Mouse (Mus musculus) limb, embryonic 14.5 days (tissue): Measurements from ENCODE around the gene Cyp4a10. TPM values are rescaled to one million over a fixed set of nuclear protein-coding genes. Genes with fewer than 3 reads are reported as not detected.
"Not testable (repeated sequence)": the region's sequence is repeated elsewhere in the genome, so short reads cannot be mapped to it uniquely, and the experiment has no call there.

Experiments used
- ATAC-seq: fragments of 200-750 bp; cut with Nextera tagmentation; 2 replicates; pipeline ENCODE4 v1.8.0; 2017; ENCODE audit warnings: low read depth, moderate number of reproducible peaks, moderate TSS enrichment; ENCODE audit not compliant: low FRiP score
- DNase-seq: peaks from one replicate; pipeline ENCODE4 v3.0.0-alpha.2; 2015; ENCODE audit warnings: low spot score
- H3K27ac ChIP-seq: fragments of 300-500 bp; sonication (generic); replicated peaks from 2 replicates; pipeline ENCODE4 v1.5.1; 2014; ENCODE audit warnings: low read depth, mild to moderate bottlenecking, low read length, moderate library complexity, mixed read lengths
- H3K27me3 ChIP-seq: fragments of 300-500 bp; sonication (generic); 2 replicates; pipeline ENCODE4 v1.6.1; 2014; ENCODE audit warnings: low read length, mixed read lengths; ENCODE audit not compliant: control insufficient read depth, insufficient read depth
- H3K36me3 ChIP-seq: fragments of 300-500 bp; sonication (generic); 2 replicates; pipeline ENCODE4 v1.6.1; 2014; ENCODE audit warnings: mild to moderate bottlenecking, low read length, moderate library complexity, mixed read lengths; ENCODE audit not compliant: control insufficient read depth, insufficient read depth
- H3K4me1 ChIP-seq: fragments of 300-500 bp; sonication (generic); 2 replicates; pipeline ENCODE4 v1.6.1; 2014; ENCODE audit warnings: antibody characterized with exemption, low read length, mixed read lengths; ENCODE audit not compliant: control insufficient read depth, insufficient read depth
- H3K4me2 ChIP-seq: fragments of 300-500 bp; sonication (generic); replicated peaks from 2 replicates; pipeline ENCODE4 v1.6.1; 2014; ENCODE audit warnings: low read depth, mild to moderate bottlenecking, low read length, moderate library complexity; ENCODE audit not compliant: severe bottlenecking
- H3K4me3 ChIP-seq: fragments of 300-500 bp; sonication (generic); replicated peaks from 2 replicates; pipeline ENCODE4 v1.5.1; 2014; ENCODE audit warnings: low read length
- H3K9ac ChIP-seq: fragments of 300-500 bp; sonication (generic); 2 replicates; pipeline ENCODE4 v1.6.1; 2014; ENCODE audit warnings: mild to moderate bottlenecking, low read depth, low read length, moderate library complexity; ENCODE audit not compliant: severe bottlenecking
- H3K9me3 ChIP-seq: fragments of 300-500 bp; sonication (generic); 2 replicates; pipeline ENCODE4 v1.6.1; 2016; ENCODE audit warnings: low read length; ENCODE audit not compliant: control insufficient read depth
- POLR2A ChIP-seq: fragments of 200-500 bp; IDR thresholded peaks from 2 replicates; pipeline ENCODE4 v1.8.0; 2012; ENCODE audit warnings: inconsistent platforms, mild to moderate bottlenecking, moderate library complexity, borderline replicate concordance; ENCODE audit not compliant: insufficient read depth, insufficient read length; ENCODE audit errors: extremely low read depth
- WGBS: fragments of 180-500 bp; shearing (Covaris S2); extraction: QIAGEN DNeasy Blood & Tissue Kit; methylation state at CpG from one replicate; pipeline ENCODE4 v1.1.7; 2014; 5-methylcytosine and 5-hydroxymethylcytosine counted together
- polyA plus RNA-seq, 2 experiments: library from polyadenylated mRNA; depleted of rRNA in 1 of 2; stranded (reverse) in 1 of 2; unstranded in 1 of 2; fragments of >200 nt; fragmentation: Nextera tagmentation in 1 of 2; extraction: Ambion mirVana in 1 of 2; gene quantifications; 2 replicates each; pipeline versions ENCODE4 v1.2.1 to v1.2.3; 2012 to 2014

The Cyp4a10 gene
- polyA plus RNA-seq (2012; rRNA removed) (not detected in 2 replicates), polyA plus RNA-seq (2014; fragmentation: Nextera tagmentation; extraction: Ambion mirVana) (not detected in 2 replicates)

GRCm38 (mm10) chr4:115518000-115518399 is at the start of gene Cyp4a10:
Cyp4a10 (plus strand) TSS chr4:115518264.
- H3K4me3 ChIP-seq: not testable (repeated sequence)

GRCm38 (mm10) chr4:115473585-115473984 is 44.5 kb upstream of the Cyp4a10 start:
- H3K36me3 ChIP-seq, DNase-seq, ATAC-seq, H3K9ac ChIP-seq, H3K27me3 ChIP-seq, H3K4me3 ChIP-seq, H3K9me3 ChIP-seq, H3K27ac ChIP-seq, H3K4me2 ChIP-seq, H3K4me1 ChIP-seq: not testable (repeated sequence)
- 72% methylated on average over 3 of the region's 3 CpGs for WGBS

More at GRCm38 (mm10) chr4:115518000-115518399, at the start of gene Cyp4a10:
- H3K9ac ChIP-seq, H3K4me1 ChIP-seq, ATAC-seq, H3K27me3 ChIP-seq, H3K9me3 ChIP-seq, H3K36me3 ChIP-seq, H3K27ac ChIP-seq, DNase-seq, H3K4me2 ChIP-seq: not testable (repeated sequence)
- 82% methylated on average over 5 of the region's 5 CpGs for WGBS

GRCm38 (mm10) chr4:115476051-115476450 is 42.0 kb upstream of the Cyp4a10 start:
- H3K4me1 ChIP-seq, H3K9ac ChIP-seq, ATAC-seq, H3K9me3 ChIP-seq, H3K4me3 ChIP-seq, H3K27ac ChIP-seq, H3K27me3 ChIP-seq, H3K4me2 ChIP-seq, H3K36me3 ChIP-seq, DNase-seq: not testable (repeated sequence)

- H3K9ac ChIP-seq: no peak overlapping the region
- no peak overlapping the region for H3K4me2 ChIP-seq
- no peak for TF ChIP-seq POLR2A
- no peak overlapping the region for H3K4me3 ChIP-seq
- no peaks in the 10 kb centered on the region for H3K9me3 ChIP-seq
- WGBS: 72% methylated on average over 6 of the region's 6 CpGs
- ATAC-seq: no peak
- no peaks in the 10 kb centered on the region for H3K4me1 ChIP-seq
- no peaks in the 10 kb centered on the region for H3K27me3 ChIP-seq
- H3K36me3 ChIP-seq: no peaks in the 10 kb centered on the region
- H3K27ac ChIP-seq: no peak overlapping the region
- no peak for DNase-seq
Observed at GRCm38 (mm10) chr4:115481006-115481652, 36.9 kb upstream of the Cyp4a10 start.

- ATAC-seq: no peak
- H3K9me3 ChIP-seq: no peaks in the 10 kb centered on the region
- H3K27ac ChIP-seq: no peak within 1 kb of the TSS
- TF ChIP-seq POLR2A: no peak
- H3K4me1 ChIP-seq: no peaks in the 10 kb centered on the region
- no peak within 1 kb of the TSS for H3K4me2 ChIP-seq
- no peak for DNase-seq
- H3K9ac ChIP-seq: no peak within 1 kb of the TSS
- H3K27me3 ChIP-seq: no peaks in the 10 kb centered on the region
- WGBS: 79% methylated on average over 1 of the region's 1 CpGs
- H3K4me3 ChIP-seq: no peak within 1 kb of the TSS
- no peaks in the 10 kb centered on the region for H3K36me3 ChIP-seq
Observed at GRCm38 (mm10) chr4:115496001-115496400, 22.1 kb upstream of the Cyp4a10 start, which contains the start of gene Cyp4a14. Cyp4a14 (minus strand) TSS chr4:115496142.

GRCm38 (mm10) chr4:115497466-115497865 is 20.6 kb upstream of the Cyp4a10 start:
- no peaks in the 10 kb centered on the region for H3K27me3 ChIP-seq
- H3K36me3 ChIP-seq: no peaks in the 10 kb centered on the region
- H3K27ac ChIP-seq: no peak overlapping the region
- WGBS: 87% methylated on average over 3 of the region's 3 CpGs
- no peaks in the 10 kb centered on the region for H3K4me1 ChIP-seq
- no peak for DNase-seq
- no peak overlapping the region for H3K4me2 ChIP-seq
- H3K9me3 ChIP-seq: no peaks in the 10 kb centered on the region
- no peak overlapping the region for H3K9ac ChIP-seq
- no peak for TF ChIP-seq POLR2A
- H3K4me3 ChIP-seq: no peak overlapping the region
- no peak for ATAC-seq

GRCm38 (mm10) chr4:115513964-115514363 is 4.1 kb upstream of the Cyp4a10 start:
- not testable (repeated sequence) for H3K9me3 ChIP-seq, DNase-seq, H3K4me3 ChIP-seq, H3K4me1 ChIP-seq, H3K9ac ChIP-seq, H3K36me3 ChIP-seq, ATAC-seq, H3K27ac ChIP-seq, H3K4me2 ChIP-seq, H3K27me3 ChIP-seq
